In the genomic region with DNA sequence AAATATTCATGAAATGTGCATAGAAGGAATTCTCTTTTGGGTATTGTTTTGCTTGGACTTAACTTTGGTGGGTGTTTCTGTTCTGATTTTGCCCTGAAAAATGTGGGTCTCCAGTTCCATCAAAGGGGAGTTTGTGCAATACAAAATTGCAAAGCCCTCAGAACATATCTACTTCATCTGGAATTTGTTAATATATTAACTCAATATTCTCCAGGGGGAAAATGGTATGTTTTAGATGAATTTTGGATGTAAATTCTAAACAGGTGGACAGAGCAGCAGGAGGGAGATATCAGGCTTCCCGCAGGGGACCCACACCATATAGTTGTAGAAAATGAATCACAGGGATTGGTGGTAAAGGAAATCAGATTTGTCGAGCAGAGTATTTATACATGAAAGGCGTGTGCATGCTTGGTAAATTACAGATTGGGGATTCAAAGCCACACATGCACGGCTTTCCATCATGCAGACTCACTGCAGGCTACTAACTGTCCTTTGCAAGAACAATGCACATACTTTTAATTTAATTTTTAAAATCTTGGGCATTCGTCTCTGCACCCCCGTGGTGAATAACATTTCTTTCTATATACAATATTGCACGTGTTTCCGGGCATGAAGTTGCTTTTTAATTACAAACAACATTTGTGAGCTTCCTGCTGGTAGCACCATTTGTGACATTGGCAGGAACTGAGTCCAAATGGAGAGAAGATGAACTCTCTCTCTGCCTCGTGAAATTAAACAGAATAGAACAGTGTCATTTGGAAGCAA, we compare ENCODE assay signal across 13 mouse cellular contexts.
DNase-seq lines count a peak whose midpoint lies in the region; ATAC-seq and TF ChIP-seq lines count a peak whose summit lies in the region.
"Had no signal": no experiment of that assay in that cellular context is flagged by ENCODE, and none has a peak within 500 bp of the region (broad histone marks: within the 10 kb centered on the region; RNA-seq: fewer than 3 reads in every experiment).

No protein-coding gene starts in this region.

- no peak overlapping the region for H3K9ac ChIP-seq in forebrain, embryonic 14.5 days (ENCODE audit: low read length)
- H3K9ac ChIP-seq in forebrain, embryonic 11.5 days (ENCODE audit: low read length): no peak overlapping the region
- H3K9ac ChIP-seq in limb, embryonic 13.5 days: no peak overlapping the region
- H3K9ac ChIP-seq: liver, embryonic 13.5 days had no signal

- peak; percentile 23 for DNase-seq in forebrain, embryonic 14.5 days (ENCODE audit: low spot score)
- DNase-seq in forebrain, embryonic 11.5 days (ENCODE audit: low spot score): no peak
- DNase-seq in limb, embryonic 10.5 days (ENCODE audit: low spot score): no peak
- DNase-seq in cerebellum, adult 9-11 months: peak; percentile 70
- DNase-seq in frontal cortex, adult 2 months (ENCODE audit: extremely low spot score in 1 of 2, low spot score in 1 of 2): no peak
- no peak for DNase-seq in heart, adult 11 months
- DNase-seq: adrenal gland, postnatal 14 days; kidney, postnatal 25 days; liver, embryonic 13.5 days; thymus, adult 18-20 months had no signal

- no peaks in the 10 kb centered on the region for H3K9me3 ChIP-seq in forebrain, embryonic 14.5 days (replicated peaks; ENCODE audit: control insufficient read depth, low read length)
- no peaks in the 10 kb centered on the region for H3K9me3 ChIP-seq in forebrain, embryonic 11.5 days (ENCODE audit: control insufficient read depth, low read length)
- H3K9me3 ChIP-seq in limb, embryonic 13.5 days: no peaks in the 10 kb centered on the region
- H3K9me3 ChIP-seq in limb, embryonic 10.5 days (replicated peaks): no peaks in the 10 kb centered on the region
- H3K9me3 ChIP-seq: liver, embryonic 13.5 days had no signal

- no peaks in the 10 kb centered on the region for H3K27me3 ChIP-seq in forebrain, embryonic 14.5 days (replicated peaks; ENCODE audit: control insufficient read depth, insufficient read depth, low read length)
- no peaks in the 10 kb centered on the region for H3K27me3 ChIP-seq in forebrain, embryonic 11.5 days (ENCODE audit: control insufficient read depth, insufficient read depth, low read length)
- no peaks in the 10 kb centered on the region for H3K27me3 ChIP-seq in limb, embryonic 13.5 days
- no peaks in the 10 kb centered on the region for H3K27me3 ChIP-seq in limb, embryonic 10.5 days (ENCODE audit: low read depth, poor library complexity, severe bottlenecking)
- H3K27me3 ChIP-seq: liver, embryonic 13.5 days had no signal

- H3K27ac ChIP-seq in forebrain, embryonic 14.5 days (ENCODE audit: low read depth, low read length): no peak overlapping the region
- no peak overlapping the region for H3K27ac ChIP-seq in forebrain, embryonic 11.5 days (ENCODE audit: low read depth, low read length)
- H3K27ac ChIP-seq in limb, embryonic 13.5 days: no peak overlapping the region
- no peak overlapping the region for H3K27ac ChIP-seq in limb, embryonic 10.5 days
- peak overlapping the region; percentile 85 for H3K27ac ChIP-seq in embryonic fibroblast, embryonic 13.5 days (ENCODE audit: insufficient read depth, low read length)
- H3K27ac ChIP-seq: liver, embryonic 13.5 days had no signal

- H3K36me3 ChIP-seq in forebrain, embryonic 14.5 days (ENCODE audit: control insufficient read depth, insufficient read depth, low read length): no peaks in the 10 kb centered on the region
- no peaks in the 10 kb centered on the region for H3K36me3 ChIP-seq in forebrain, embryonic 11.5 days (ENCODE audit: control insufficient read depth, insufficient read depth, low read length)
- H3K36me3 ChIP-seq in limb, embryonic 13.5 days: no peaks in the 10 kb centered on the region
- no peaks in the 10 kb centered on the region for H3K36me3 ChIP-seq in limb, embryonic 10.5 days
- H3K36me3 ChIP-seq: liver, embryonic 13.5 days had no signal

- 0 out of 2 replicates have a peak, but pooled peaks have one; percentile 21 for ATAC-seq in forebrain, embryonic 14.5 days
- ATAC-seq in forebrain, embryonic 11.5 days (replicated peaks; ENCODE audit: low FRiP score): no peak
- peak; percentile 66 for ATAC-seq in limb, embryonic 13.5 days (ENCODE audit: low FRiP score, low read depth)
- ATAC-seq: inflammation-experienced regulatory T-cells, adult 6 months had no signal

- TF ChIP-seq POLR2A in embryonic fibroblast, embryonic 13.5 days (IDR thresholded peaks at IDR 0.05; ENCODE audit: low read depth, low read length): no peak

- peaks cover 7% of the 10 kb centered on the region for H3K4me1 ChIP-seq in forebrain, embryonic 14.5 days (ENCODE audit: control insufficient read depth, insufficient read depth, low read length)
- no peaks in the 10 kb centered on the region; the same call in 1 of the 2 replicates for H3K4me1 ChIP-seq in forebrain, embryonic 11.5 days (replicated peaks; ENCODE audit: control insufficient read depth, insufficient read depth, low read length)
- peaks cover 29% of the 10 kb centered on the region for H3K4me1 ChIP-seq in limb, embryonic 13.5 days
- peaks cover 27% of the 10 kb centered on the region for H3K4me1 ChIP-seq in limb, embryonic 10.5 days
- peaks cover 17% of the 10 kb centered on the region for H3K4me1 ChIP-seq in embryonic fibroblast, embryonic 13.5 days (ENCODE audit: control insufficient read depth, insufficient read depth, low read length)
- H3K4me1 ChIP-seq: liver, embryonic 13.5 days had no signal

- WGBS in forebrain, embryonic 14.5 days: 74% methylated on average over 9 of the region's 9 CpGs
- 72% methylated on average over 9 of the region's 9 CpGs for WGBS in forebrain, embryonic 11.5 days
- whole genome bisulfite sequencing in limb, embryonic 13.5 days: 44% methylated on average over 9 of the region's 9 CpGs
- 78% methylated on average over 9 of the region's 9 CpGs for WGBS in limb, embryonic 10.5 days

- H3K4me2 ChIP-seq in forebrain, embryonic 14.5 days (ENCODE audit: low read length): no peak overlapping the region
- H3K4me2 ChIP-seq in forebrain, embryonic 11.5 days (ENCODE audit: low read depth, low read length, severe bottlenecking): no peak overlapping the region
- H3K4me2 ChIP-seq in limb, embryonic 13.5 days (replicated peaks): 0 out of 2 replicates have a peak overlapping the region, but pooled peaks have one; percentile 7
- H3K4me2 ChIP-seq: liver, embryonic 13.5 days had no signal

- TF ChIP-seq CTCF in embryonic fibroblast, embryonic 13.5 days (IDR thresholded peaks at IDR 0.05; ENCODE audit: borderline replicate concordance, insufficient read depth, low read length): no peak

- no peak overlapping the region for H3K4me3 ChIP-seq in forebrain, embryonic 14.5 days (ENCODE audit: low read depth, low read length)
- H3K4me3 ChIP-seq in forebrain, embryonic 11.5 days (ENCODE audit: low read depth, low read length): no peak overlapping the region
- H3K4me3 ChIP-seq in limb, embryonic 13.5 days: no peak overlapping the region
- H3K4me3 ChIP-seq in limb, embryonic 10.5 days: no peak overlapping the region
- H3K4me3 ChIP-seq in embryonic fibroblast, embryonic 13.5 days (ENCODE audit: insufficient read depth, low read length): no peak overlapping the region
- H3K4me3 ChIP-seq: liver, embryonic 13.5 days had no signal

Comparison
In these comparisons a context has a peak if more than half of its experiments do, and no peak if none do; other contexts are left out.
1. DNase-seq: peak in forebrain, embryonic 14.5 days (single experiment) and cerebellum, adult 9-11 months (single experiment); none in forebrain, embryonic 11.5 days (single experiment), limb, embryonic 10.5 days (single experiment), frontal cortex, adult 2 months (0 of 2) and heart, adult 11 months (single experiment).